ENCODE assay signal across 21 mouse cellular contexts in the genomic region with DNA sequence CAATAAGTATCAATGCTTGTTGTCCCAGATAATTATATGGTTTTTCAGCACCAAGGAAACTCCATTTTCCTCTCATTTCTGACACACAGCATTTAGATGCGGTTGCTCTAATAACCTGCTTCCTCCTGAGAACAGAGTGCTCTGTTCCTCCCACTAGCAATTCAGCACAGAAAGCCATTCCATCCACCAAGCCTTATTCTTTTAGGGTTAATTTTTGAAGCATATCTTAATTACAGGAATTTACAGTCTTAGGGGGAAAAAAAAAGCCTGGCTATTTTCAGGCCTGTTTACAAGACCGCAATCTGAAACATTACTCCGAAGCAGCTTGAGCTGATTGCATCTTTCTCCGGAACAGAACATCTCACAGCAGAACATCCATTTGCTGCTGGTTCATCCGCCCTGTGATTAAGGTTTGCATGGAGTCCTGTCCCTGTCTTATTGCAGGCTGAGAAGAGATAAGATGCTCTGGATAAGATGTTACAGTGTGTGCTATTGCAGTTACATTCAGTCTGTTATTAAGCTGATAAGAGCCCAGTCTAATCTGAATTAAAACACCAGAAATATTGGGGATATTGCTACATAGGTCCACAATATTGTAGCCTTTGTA.
DNase-seq lines count a peak whose midpoint lies in the region; ATAC-seq and TF ChIP-seq lines count a peak whose summit lies in the region.
"Had no signal": no experiment of that assay in that cellular context is flagged by ENCODE, and none has a peak within 500 bp of the region (broad histone marks: within the 10 kb centered on the region; RNA-seq: fewer than 3 reads in every experiment).

No protein-coding gene starts in this region.

- no peaks in the 10 kb centered on the region for H3K27me3 ChIP-seq in hindbrain, embryonic 13.5 days
- H3K27me3 ChIP-seq in hindbrain, postnatal 0 days (ENCODE audit: insufficient read depth, low read length) = no peaks in the 10 kb centered on the region
- H3K27me3 ChIP-seq in forebrain, embryonic 16.5 days (replicated peaks; ENCODE audit: control insufficient read depth, insufficient read depth, low read length) = no peaks in the 10 kb centered on the region
- H3K27me3 ChIP-seq: limb, embryonic 15.5 days; liver, embryonic 15.5 days; stomach, embryonic 15.5 days had no signal

- DNase-seq in hindbrain, postnatal 0 days (ENCODE audit: low spot score) = no peak
- peak; percentile 7 to 16 for DNase-seq in left cerebral cortex, postnatal 36 days (ENCODE audit: low spot score in 2 of 2)
- no peak for DNase-seq in left cerebral cortex, adult 8-10 months (ENCODE audit: low spot score in 2 of 2)
- DNase-seq in MN1 (ENCODE audit: low spot score) = peak; percentile 57
- no peak for DNase-seq in heart, postnatal 4 days
- DNase-seq: adrenal gland, postnatal 36 days; B cell, adult 2 months; cerebellum, adult 2 months; heart, postnatal 10 days; kidney, adult 11 months; kidney, postnatal 10 days; spleen, adult 18-20 months; thymus, adult 2 months had no signal

- H3K4me2 ChIP-seq in hindbrain, embryonic 13.5 days = no peak overlapping the region
- H3K4me2 ChIP-seq in hindbrain, postnatal 0 days (ENCODE audit: low read depth, low read length) = no peak overlapping the region
- H3K4me2 ChIP-seq in forebrain, embryonic 16.5 days (ENCODE audit: low read length) = no peak overlapping the region
- H3K4me2 ChIP-seq: heart, embryonic 11.5 days; limb, embryonic 15.5 days; liver, embryonic 15.5 days; midbrain, embryonic 11.5 days; stomach, embryonic 15.5 days had no signal

- peak overlapping the region; percentile 23; the same call in 1 of the 2 replicates for H3K27ac ChIP-seq in hindbrain, embryonic 13.5 days
- no peak overlapping the region for H3K27ac ChIP-seq in hindbrain, postnatal 0 days
- H3K27ac ChIP-seq in forebrain, embryonic 16.5 days (ENCODE audit: low read length) = peak overlapping the region; percentile 50
- H3K27ac ChIP-seq: limb, embryonic 15.5 days; liver, embryonic 15.5 days; macrophage; stomach, embryonic 15.5 days had no signal

- H3K9ac ChIP-seq in hindbrain, embryonic 13.5 days = no peak overlapping the region
- H3K9ac ChIP-seq in hindbrain, postnatal 0 days (replicated peaks; ENCODE audit: low read length) = no peak overlapping the region
- H3K9ac ChIP-seq in forebrain, embryonic 16.5 days (replicated peaks; ENCODE audit: low read depth, low read length) = no peak overlapping the region
- H3K9ac ChIP-seq: limb, embryonic 15.5 days; liver, embryonic 15.5 days; stomach, embryonic 15.5 days had no signal

- no peak overlapping the region for H3K4me3 ChIP-seq in hindbrain, embryonic 13.5 days
- H3K4me3 ChIP-seq in hindbrain, postnatal 0 days (ENCODE audit: low read length) = no peak overlapping the region
- H3K4me3 ChIP-seq in forebrain, embryonic 16.5 days (replicated peaks; ENCODE audit: low read length) = no peak overlapping the region
- H3K4me3 ChIP-seq: limb, embryonic 15.5 days; liver, embryonic 15.5 days; stomach, embryonic 15.5 days had no signal

- intact Hi-C loops in left cerebral cortex, postnatal 36 days (cut with DNase I) = no loop called here

- no peak for ATAC-seq in hindbrain, embryonic 13.5 days (ENCODE audit: low FRiP score)
- ATAC-seq in hindbrain, postnatal 0 days = no peak
- ATAC-seq in forebrain, embryonic 16.5 days = peak; percentile 70

- TF ChIP-seq CTCF in hindbrain, postnatal 0 days (IDR thresholded peaks at IDR 0.05; ENCODE audit: low read depth) = no peak

- H3K36me3 ChIP-seq in hindbrain, embryonic 13.5 days = no peaks in the 10 kb centered on the region
- H3K36me3 ChIP-seq in hindbrain, postnatal 0 days (ENCODE audit: insufficient read depth, low read length) = no peaks in the 10 kb centered on the region
- H3K36me3 ChIP-seq in forebrain, embryonic 16.5 days (ENCODE audit: control insufficient read depth, insufficient read depth) = no peaks in the 10 kb centered on the region
- H3K36me3 ChIP-seq: limb, embryonic 15.5 days; liver, embryonic 15.5 days; stomach, embryonic 15.5 days had no signal

- H3K9me3 ChIP-seq in hindbrain, embryonic 13.5 days = no peaks in the 10 kb centered on the region
- no peaks in the 10 kb centered on the region for H3K9me3 ChIP-seq in hindbrain, postnatal 0 days (ENCODE audit: low read length)
- H3K9me3 ChIP-seq in forebrain, embryonic 16.5 days (ENCODE audit: control insufficient read depth, low read length) = no peaks in the 10 kb centered on the region
- H3K9me3 ChIP-seq: limb, embryonic 15.5 days; liver, embryonic 15.5 days; stomach, embryonic 15.5 days had no signal

- WGBS in hindbrain, embryonic 13.5 days = 85% methylated on average over 5 of the region's 5 CpGs
- 81% methylated on average over 5 of the region's 5 CpGs for WGBS in hindbrain, postnatal 0 days
- WGBS in forebrain, embryonic 16.5 days = 71% methylated on average over 5 of the region's 5 CpGs

- no peaks in the 10 kb centered on the region for H3K4me1 ChIP-seq in hindbrain, embryonic 13.5 days (replicated peaks)
- no peaks in the 10 kb centered on the region for H3K4me1 ChIP-seq in hindbrain, postnatal 0 days (ENCODE audit: insufficient read depth, low read length)
- H3K4me1 ChIP-seq in forebrain, embryonic 16.5 days (replicated peaks; ENCODE audit: control insufficient read depth, insufficient read depth, low read length) = no peaks in the 10 kb centered on the region; the same call in 1 of the 2 replicates
- H3K4me1 ChIP-seq: limb, embryonic 15.5 days; liver, embryonic 15.5 days; stomach, embryonic 15.5 days had no signal

Comparison
In these comparisons a context has a peak if more than half of its experiments do, and no peak if none do; other contexts are left out.
1. DNase-seq: peak in left cerebral cortex, postnatal 36 days (2 of 2) and MN1 (single experiment); none in hindbrain, postnatal 0 days (single experiment), left cerebral cortex, adult 8-10 months (0 of 2) and heart, postnatal 4 days (single experiment).